Mouse (Mus musculus) liver, embryonic 14.5 days (tissue): Measurements from ENCODE around the gene Mrps12.

Experiments used
- CTCF ChIP-seq: IDR thresholded peaks from 2 replicates; pipeline ENCODE4 v1.5.1; 2016; ENCODE audit warnings: antibody characterized with exemption, low read depth, control low read depth
- EP300 ChIP-seq: IDR thresholded peaks from 2 replicates; pipeline ENCODE4 v1.6.1; 2016; ENCODE audit warnings: antibody characterized with exemption, low read depth

- TF ChIP-seq CTCF, result no peak
- no peak for TF ChIP-seq EP300
Measured at GRCm38 (mm10) chr7:28767462-28767965, 25.9 kb upstream of the Mrps12 start, which contains the start of gene Nfkbib.
